Mouse (Mus musculus): ENCODE measurements around the gene Ankmy1.
A peak's percentile ranks its signal among the peaks of the same experiment; 100 is the strongest.

Gene Ankmy1

DNA sequence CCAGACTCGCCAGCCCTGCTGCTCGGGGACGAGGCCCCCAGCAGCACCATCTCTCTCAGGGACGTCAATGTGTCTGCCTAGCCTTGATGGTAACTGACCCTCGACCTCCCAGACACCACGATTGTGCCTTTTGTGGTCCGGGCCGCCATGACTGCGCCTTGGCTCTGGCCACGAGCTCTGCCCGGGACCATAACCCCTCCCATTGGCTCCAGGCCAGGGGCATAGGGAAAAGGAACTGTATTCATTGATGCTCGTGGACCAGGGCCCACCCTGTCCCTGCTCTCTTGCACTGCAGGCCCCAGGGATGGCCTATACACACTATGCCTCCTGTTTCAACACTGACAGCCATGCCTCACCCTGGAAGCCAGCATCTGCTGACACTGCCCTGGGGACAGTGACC, 17.1 kb upstream of the Ankmy1 start:
- peak overlapping the region; percentile 74 for H3K4me3 ChIP-seq (replicated peaks; ENCODE audit: low read length)
- peaks cover 44% of the 10 kb centered on the region for H3K4me1 ChIP-seq (replicated peaks; ENCODE audit: low read depth, low read length)
- peaks cover 49% of the 10 kb centered on the region for H3K36me3 ChIP-seq (ENCODE audit: insufficient read depth, low read length)
- peaks cover 15% of the 10 kb centered on the region for H3K27me3 ChIP-seq (ENCODE audit: insufficient read depth, low read length)
- no peaks in the 10 kb centered on the region for H3K9me3 ChIP-seq (ENCODE audit: low read length)
- no peak for TF ChIP-seq CTCF (conservative IDR thresholded peaks at IDR 0.05; ENCODE audit: low read length)

DNA sequence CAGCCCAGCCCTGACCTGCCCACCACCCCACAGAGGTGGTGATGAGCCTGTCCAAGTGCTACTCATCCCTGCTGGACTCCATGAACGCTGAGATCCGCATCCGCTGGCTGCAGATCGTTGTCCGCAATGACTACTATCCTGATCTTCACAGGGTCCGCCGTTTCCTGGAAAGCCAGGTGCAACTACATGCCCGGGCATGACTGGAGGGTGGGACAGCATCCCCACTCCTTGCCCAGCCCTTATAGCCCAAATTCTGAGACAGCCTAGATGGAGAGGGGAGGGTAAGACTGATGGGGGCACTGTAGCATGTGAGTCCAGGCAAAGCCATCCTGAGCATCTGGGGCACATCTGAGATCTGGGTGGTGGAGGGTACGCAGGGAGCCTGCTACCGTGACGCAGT, 16.4 kb upstream of the Ankmy1 start:
- Histone ChIP-seq H3K9me3 (ENCODE audit: low read length) (no peaks in the 10 kb centered on the region), H3K36me3 (ENCODE audit: insufficient read depth, low read length) (peaks cover 55% of the 10 kb centered on the region), H3K4me1 (replicated peaks; ENCODE audit: low read depth, low read length) (peaks cover 49% of the 10 kb centered on the region), H3K27me3 (ENCODE audit: insufficient read depth, low read length) (peaks cover 15% of the 10 kb centered on the region), H3K4me3 (replicated peaks; ENCODE audit: low read length) (peak overlapping the region; percentile 74)
- TF ChIP-seq NANOG (IDR thresholded peaks at IDR 0.05; ENCODE audit: borderline replicate concordance, low read length) (no peak), CTCF (conservative IDR thresholded peaks at IDR 0.05; ENCODE audit: low read length) (no peak), POU5F1 (IDR thresholded peaks at IDR 0.05; ENCODE audit: borderline replicate concordance, low read length) (no peak)

DNA sequence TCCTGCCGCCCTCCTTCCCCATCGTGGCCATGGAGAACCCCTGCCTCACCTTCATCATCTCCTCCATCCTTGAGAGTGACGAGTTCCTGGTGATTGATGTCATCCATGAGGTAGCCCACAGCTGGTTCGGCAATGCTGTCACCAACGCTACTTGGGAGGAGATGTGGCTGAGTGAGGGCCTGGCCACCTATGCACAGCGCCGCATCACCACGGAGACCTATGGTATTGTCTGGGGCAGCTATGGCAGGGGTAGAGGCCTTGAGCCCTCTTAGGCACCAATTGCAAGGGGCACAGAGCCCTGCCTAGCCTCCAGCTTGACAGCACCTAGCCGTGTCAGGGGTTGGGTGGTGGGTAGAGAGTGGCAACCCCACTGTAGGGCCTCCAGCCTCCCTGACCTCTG, 14.0 kb upstream of the Ankmy1 start:
- H3K36me3 ChIP-seq (ENCODE audit: insufficient read depth, low read length): peaks cover 55% of the 10 kb centered on the region
- no peaks in the 10 kb centered on the region for H3K9me3 ChIP-seq (ENCODE audit: low read length)
- H3K4me1 ChIP-seq (replicated peaks; ENCODE audit: low read depth, low read length): peaks cover 58% of the 10 kb centered on the region
- TF ChIP-seq POU5F1 (IDR thresholded peaks at IDR 0.05; ENCODE audit: borderline replicate concordance, low read length) (no peak), NANOG (IDR thresholded peaks at IDR 0.05; ENCODE audit: borderline replicate concordance, low read length) (no peak), CTCF (conservative IDR thresholded peaks at IDR 0.05; ENCODE audit: low read length) (no peak)
- peaks cover 21% of the 10 kb centered on the region for H3K27me3 ChIP-seq (ENCODE audit: insufficient read depth, low read length)
- no peak overlapping the region; the same call in 1 of the 2 replicates for H3K4me3 ChIP-seq (replicated peaks; ENCODE audit: low read length)

DNA sequence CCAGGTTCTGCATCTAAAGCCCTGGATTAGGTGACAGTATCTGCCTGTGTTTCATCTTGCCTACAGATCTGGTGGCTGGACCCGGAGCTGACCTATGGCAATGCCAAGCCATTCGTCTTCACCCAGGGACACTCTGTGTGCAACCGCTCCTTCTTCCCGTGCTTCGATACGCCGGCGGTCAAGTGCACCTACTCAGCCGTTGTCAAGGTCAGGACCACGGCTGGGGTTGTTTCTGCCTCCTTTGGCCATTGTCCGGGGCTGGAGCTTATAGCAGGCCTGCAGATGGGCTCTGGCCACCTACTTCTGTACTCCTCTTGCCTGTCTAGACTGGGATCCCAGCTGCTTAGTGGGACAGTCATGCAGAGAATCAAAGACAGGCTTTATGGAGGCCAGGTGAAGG, 12.3 kb upstream of the Ankmy1 start:
- no peak for TF ChIP-seq CTCF (conservative IDR thresholded peaks at IDR 0.05; ENCODE audit: low read length)
- no peak for TF ChIP-seq NANOG (IDR thresholded peaks at IDR 0.05; ENCODE audit: borderline replicate concordance, low read length)
- no peak for TF ChIP-seq POU5F1 (IDR thresholded peaks at IDR 0.05; ENCODE audit: borderline replicate concordance, low read length)
- peaks cover 32% of the 10 kb centered on the region for H3K27me3 ChIP-seq (ENCODE audit: insufficient read depth, low read length)
- H3K9me3 ChIP-seq (ENCODE audit: low read length): no peaks in the 10 kb centered on the region
- H3K4me1 ChIP-seq (replicated peaks; ENCODE audit: low read depth, low read length): peaks cover 57% of the 10 kb centered on the region
- H3K4me3 ChIP-seq (replicated peaks; ENCODE audit: low read length): no peak overlapping the region
- peaks cover 46% of the 10 kb centered on the region for H3K36me3 ChIP-seq (ENCODE audit: insufficient read depth, low read length)

GRCm38 (mm10) chr1:92914239-92914638, 11.5 kb upstream of the Ankmy1 start:
- Histone ChIP-seq H3K9me3 (ENCODE audit: low read length) (no peaks in the 10 kb centered on the region), H3K36me3 (ENCODE audit: insufficient read depth, low read length) (peaks cover 43% of the 10 kb centered on the region), H3K27me3 (ENCODE audit: insufficient read depth, low read length) (peaks cover 40% of the 10 kb centered on the region), H3K4me3 (replicated peaks; ENCODE audit: low read length) (no peak overlapping the region), H3K4me1 (replicated peaks; ENCODE audit: low read depth, low read length) (peaks cover 57% of the 10 kb centered on the region)
- TF ChIP-seq NANOG (IDR thresholded peaks at IDR 0.05; ENCODE audit: borderline replicate concordance, low read length) (no peak), POU5F1 (IDR thresholded peaks at IDR 0.05; ENCODE audit: borderline replicate concordance, low read length) (no peak), CTCF (conservative IDR thresholded peaks at IDR 0.05; ENCODE audit: low read length) (no peak)

GRCm38 (mm10) chr1:92912286-92912685, 9.6 kb upstream of the Ankmy1 start:
- H3K9me3 ChIP-seq (ENCODE audit: low read length): no peaks in the 10 kb centered on the region
- TF ChIP-seq CTCF (conservative IDR thresholded peaks at IDR 0.05; ENCODE audit: low read length): no peak
- TF ChIP-seq POU5F1 (IDR thresholded peaks at IDR 0.05; ENCODE audit: borderline replicate concordance, low read length): no peak
- TF ChIP-seq NANOG (IDR thresholded peaks at IDR 0.05; ENCODE audit: borderline replicate concordance, low read length): no peak
- peaks cover 31% of the 10 kb centered on the region for H3K36me3 ChIP-seq (ENCODE audit: insufficient read depth, low read length)
- peaks cover 37% of the 10 kb centered on the region for H3K27me3 ChIP-seq (ENCODE audit: insufficient read depth, low read length)
- H3K4me3 ChIP-seq (replicated peaks; ENCODE audit: low read length): peak overlapping the region; percentile 84; the same call in 1 of the 2 replicates
- H3K4me1 ChIP-seq (replicated peaks; ENCODE audit: low read depth, low read length): peaks cover 51% of the 10 kb centered on the region

DNA sequence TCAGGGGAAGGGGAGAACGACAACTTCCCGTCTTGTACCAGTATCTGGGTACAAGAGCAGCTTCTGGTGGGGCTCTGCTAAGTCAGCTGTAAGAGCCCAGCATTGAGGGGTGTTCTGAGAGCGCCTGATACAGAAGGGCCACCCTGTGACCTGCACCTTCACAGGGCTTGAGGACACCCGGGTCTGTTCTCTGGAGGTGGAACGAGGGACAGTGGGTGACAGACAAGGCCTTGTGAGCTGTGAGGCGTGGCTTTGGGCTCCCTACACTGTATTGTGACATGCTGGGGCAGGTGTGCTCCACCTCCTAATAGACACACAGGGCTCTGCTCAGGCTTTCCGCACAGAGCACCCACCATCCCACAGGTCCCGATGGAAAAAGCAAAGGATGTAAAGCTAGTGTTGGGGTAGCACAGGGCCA, 9.0 kb upstream of the Ankmy1 start:
- TF ChIP-seq CTCF (conservative IDR thresholded peaks at IDR 0.05; ENCODE audit: low read length) (no peak), POU5F1 (IDR thresholded peaks at IDR 0.05; ENCODE audit: borderline replicate concordance, low read length) (no peak), NANOG (IDR thresholded peaks at IDR 0.05; ENCODE audit: borderline replicate concordance, low read length) (no peak)
- Histone ChIP-seq H3K4me3 (replicated peaks; ENCODE audit: low read length) (peak overlapping the region; percentile 84), H3K4me1 (replicated peaks; ENCODE audit: low read depth, low read length) (peaks cover 45% of the 10 kb centered on the region), H3K9me3 (ENCODE audit: low read length) (no peaks in the 10 kb centered on the region), H3K36me3 (ENCODE audit: insufficient read depth, low read length) (peaks cover 26% of the 10 kb centered on the region), H3K27me3 (ENCODE audit: insufficient read depth, low read length) (peaks cover 37% of the 10 kb centered on the region)

DNA sequence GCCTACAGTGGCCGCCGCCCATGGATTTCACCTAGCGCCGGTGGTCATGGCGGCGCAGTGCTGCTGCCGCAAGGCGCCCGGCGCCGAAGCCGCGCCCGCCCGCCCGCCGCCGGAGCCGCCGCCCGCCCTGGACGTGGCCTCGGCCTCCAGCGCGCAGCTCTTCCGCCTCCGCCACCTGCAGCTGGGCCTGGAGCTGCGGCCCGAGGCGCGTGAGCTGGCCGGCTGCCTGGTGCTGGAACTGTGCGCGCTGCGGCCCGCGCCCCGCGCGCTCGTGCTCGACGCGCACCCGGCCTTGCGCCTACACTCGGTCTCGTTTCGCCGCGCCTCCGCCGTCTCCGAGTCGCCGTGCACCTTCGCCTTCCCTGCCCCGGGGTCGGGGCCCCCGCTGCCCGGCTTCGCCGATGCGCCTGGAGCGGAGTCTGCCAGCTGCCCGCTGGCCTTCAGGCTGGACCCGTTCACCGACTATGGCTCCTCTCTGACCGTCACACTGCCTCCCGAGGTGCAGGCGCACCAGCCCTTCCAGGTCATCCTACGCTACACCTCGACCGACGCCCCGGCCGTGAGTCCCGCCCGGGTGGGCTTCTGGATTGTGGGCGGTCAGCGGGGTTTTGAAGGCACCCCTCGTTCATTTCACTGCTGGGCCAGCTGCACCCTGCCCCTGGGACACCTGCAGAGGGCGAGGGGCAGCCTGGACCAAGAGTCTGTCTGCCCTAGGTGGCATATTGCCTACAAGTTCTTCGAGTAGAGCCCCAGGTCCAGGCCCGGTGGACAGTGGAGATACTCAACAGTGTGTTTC, 8.4 kb upstream of the Ankmy1 start:
- Histone ChIP-seq H3K4me3 (replicated peaks; ENCODE audit: low read length) (peak overlapping the region; percentile 84), H3K4me1 (replicated peaks; ENCODE audit: low read depth, low read length) (peaks cover 49% of the 10 kb centered on the region), H3K36me3 (ENCODE audit: insufficient read depth, low read length) (peaks cover 20% of the 10 kb centered on the region), H3K9me3 (ENCODE audit: low read length) (no peaks in the 10 kb centered on the region), H3K27me3 (ENCODE audit: insufficient read depth, low read length) (peaks cover 37% of the 10 kb centered on the region)
- TF ChIP-seq NANOG (IDR thresholded peaks at IDR 0.05; ENCODE audit: borderline replicate concordance, low read length) (no peak), POU5F1 (IDR thresholded peaks at IDR 0.05; ENCODE audit: borderline replicate concordance, low read length) (no peak), CTCF (conservative IDR thresholded peaks at IDR 0.05; ENCODE audit: low read length) (no peak)
